Mouse (Mus musculus) T-helper 17 cell (primary cell): ENCODE data around the gene Stx4a.
"Not testable (repeated sequence)": the region's sequence is repeated elsewhere in the genome, so short reads cannot be mapped to it uniquely, and the experiment has no call there.

Source experiments
- in situ Hi-C, 2 experiments: fragments of 300-600 bp; cut with MboI, MseI; formaldehyde crosslinking; loops; 1 replicate in 1 of 2; 2 replicates in 1 of 2; pipeline ENCODE4 v1.15.1; 2025; ENCODE audit warnings: high pct_unique_total_duplicates in 2 of 2

Stx4a gene

GRCm38 (mm10) chr7:127814241-127814921 lies 9.7 kb upstream of the Stx4a start:
- in situ Hi-C loops, result no loop called here

GRCm38 (mm10) chr7:127815116-127815665 lies 8.9 kb upstream of the Stx4a start:
- in situ Hi-C loops, result no loop called here

GRCm38 (mm10) chr7:127815954-127816821 lies 7.9 kb upstream of the Stx4a start:
- in situ Hi-C loops, result no loop called here

GRCm38 (mm10) chr7:127817053-127817452 lies 7.0 kb upstream of the Stx4a start:
- in situ Hi-C loops, result no loop called here

- in situ Hi-C loops, result no loop called here
Measured at GRCm38 (mm10) chr7:127817776-127818175, 6.3 kb upstream of the Stx4a start.

GRCm38 (mm10) chr7:127820836-127821509 lies 3.1 kb upstream of the Stx4a start:
- in situ Hi-C loops, result no loop called here

GRCm38 (mm10) chr7:127822494-127822893 lies 1.6 kb upstream of the Stx4a start:
- in situ Hi-C loops, result no loop called here

GRCm38 (mm10) chr7:127823236-127824171 lies 590 bp upstream of the Stx4a start:
- in situ Hi-C loops, result no loop called here

GRCm38 (mm10) chr7:127835550-127835949 lies 11.5 kb downstream of the Stx4a start:
- in situ Hi-C loops, result no loop called here

GRCm38 (mm10) chr7:127837473-127837872 lies 13.4 kb downstream of the Stx4a start:
- in situ Hi-C loops, result no loop called here

- in situ Hi-C loops, result not testable (repeated sequence)
Measured at GRCm38 (mm10) chr7:127837878-127838277, 13.8 kb downstream of the Stx4a start.

GRCm38 (mm10) chr7:127840031-127840430 lies 15.9 kb downstream of the Stx4a start:
- in situ Hi-C loops, result not testable (repeated sequence)

- in situ Hi-C loops, result no loop called here
Measured at GRCm38 (mm10) chr7:127840886-127841285, 16.8 kb downstream of the Stx4a start.

- in situ Hi-C loops, result no loop called here
Measured at GRCm38 (mm10) chr7:127841340-127842000, 17.4 kb downstream of the Stx4a start.

GRCm38 (mm10) chr7:127842001-127842718 lies 18.1 kb downstream of the Stx4a start:
- in situ Hi-C loops, result no loop called here

GRCm38 (mm10) chr7:127849973-127850875 lies 26.1 kb downstream of the Stx4a start:
- in situ Hi-C loops, result no loop called here

GRCm38 (mm10) chr7:127850906-127851305 lies 26.8 kb downstream of the Stx4a start:
- in situ Hi-C loops, result no loop called here

GRCm38 (mm10) chr7:127858258-127858657 lies 34.2 kb downstream of the Stx4a start:
- in situ Hi-C loops, result no loop called here

- in situ Hi-C loops, result no loop called here
Measured at GRCm38 (mm10) chr7:127866434-127866833, 42.3 kb downstream of the Stx4a start.
